Mouse (Mus musculus) spleen, adult 12 weeks (tissue): ENCODE data around the gene Btg2.

Experiments
- DNase-seq: peaks from one replicate; pipeline ENCODE4 v3.0.0; 2022; ENCODE audit warnings: low spot score

Gene Btg2

DNA sequence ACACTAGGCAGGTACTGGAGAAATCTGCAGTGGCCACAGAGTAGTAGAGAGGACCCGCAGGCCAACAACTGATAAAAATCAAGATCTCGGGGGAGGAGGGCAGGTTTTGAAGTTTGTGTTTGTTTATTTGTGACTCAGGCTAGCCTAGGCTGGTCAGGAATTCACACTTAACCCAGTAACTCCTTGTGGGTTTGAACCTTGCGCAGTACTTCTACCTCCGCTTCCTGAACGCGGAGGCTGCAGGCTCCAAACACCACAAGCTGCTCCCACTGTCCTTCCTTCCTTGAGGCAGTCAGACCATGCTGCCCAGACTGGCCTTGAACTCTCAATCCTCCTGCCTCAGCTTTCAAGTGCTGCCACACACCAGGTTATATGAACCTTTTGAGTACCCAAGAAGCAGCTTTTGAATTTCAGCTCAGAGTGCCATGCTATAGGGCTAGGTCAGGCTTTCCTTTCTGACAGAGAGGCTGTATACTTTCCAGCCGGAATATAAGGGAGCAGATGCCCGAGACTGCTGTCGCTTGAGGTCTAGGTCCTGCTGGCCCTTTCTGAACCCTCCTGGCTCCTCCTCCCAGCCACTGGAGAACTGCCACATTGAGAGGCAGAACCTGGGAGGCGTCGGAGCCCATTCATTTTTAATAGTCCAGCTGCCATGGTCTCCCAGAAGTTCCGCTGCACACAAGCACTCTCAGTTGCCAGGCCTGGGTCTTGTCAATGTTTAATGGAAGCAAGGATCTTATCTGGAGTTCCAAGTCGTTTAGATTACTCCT is 19.2 kb upstream of the Btg2 start:
- no peak for DNase-seq

DNA sequence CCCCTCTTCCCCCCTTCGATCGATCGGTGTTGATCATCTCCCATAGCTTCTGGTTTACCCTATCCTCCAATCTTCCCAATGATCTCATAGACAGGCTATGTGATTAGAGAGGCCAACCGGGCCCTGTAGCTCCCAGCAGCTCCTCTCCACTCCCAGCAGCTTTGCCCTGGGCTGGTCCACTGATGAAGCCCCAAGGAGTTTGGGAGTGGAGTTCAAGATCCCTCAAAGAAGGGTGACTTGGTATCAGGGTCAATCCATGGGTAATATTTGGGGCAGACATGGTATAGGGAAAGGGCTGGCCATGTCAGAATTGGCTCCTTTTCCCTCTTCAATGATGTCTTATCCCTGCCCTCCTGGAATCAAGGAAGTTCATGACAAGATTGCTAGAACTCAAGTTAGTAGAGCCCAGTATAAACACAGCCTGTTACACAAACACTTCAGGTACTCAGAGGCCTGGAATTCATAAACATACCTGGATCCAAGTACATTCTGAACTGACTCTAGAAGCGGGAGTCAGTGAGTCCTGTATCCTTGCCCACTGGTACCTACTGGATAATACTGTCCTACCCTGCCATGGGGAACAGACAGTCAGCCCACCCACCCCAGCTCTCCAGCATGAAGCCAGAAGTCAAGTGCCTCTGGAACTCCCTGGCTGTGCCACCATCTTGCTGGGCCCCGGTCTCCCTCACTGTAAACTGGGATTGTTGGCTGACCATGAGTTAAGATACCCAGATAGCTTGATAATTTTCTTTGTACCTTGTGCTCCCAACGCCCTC is 18.3 kb upstream of the Btg2 start:
- DNase-seq: no peak

DNA sequence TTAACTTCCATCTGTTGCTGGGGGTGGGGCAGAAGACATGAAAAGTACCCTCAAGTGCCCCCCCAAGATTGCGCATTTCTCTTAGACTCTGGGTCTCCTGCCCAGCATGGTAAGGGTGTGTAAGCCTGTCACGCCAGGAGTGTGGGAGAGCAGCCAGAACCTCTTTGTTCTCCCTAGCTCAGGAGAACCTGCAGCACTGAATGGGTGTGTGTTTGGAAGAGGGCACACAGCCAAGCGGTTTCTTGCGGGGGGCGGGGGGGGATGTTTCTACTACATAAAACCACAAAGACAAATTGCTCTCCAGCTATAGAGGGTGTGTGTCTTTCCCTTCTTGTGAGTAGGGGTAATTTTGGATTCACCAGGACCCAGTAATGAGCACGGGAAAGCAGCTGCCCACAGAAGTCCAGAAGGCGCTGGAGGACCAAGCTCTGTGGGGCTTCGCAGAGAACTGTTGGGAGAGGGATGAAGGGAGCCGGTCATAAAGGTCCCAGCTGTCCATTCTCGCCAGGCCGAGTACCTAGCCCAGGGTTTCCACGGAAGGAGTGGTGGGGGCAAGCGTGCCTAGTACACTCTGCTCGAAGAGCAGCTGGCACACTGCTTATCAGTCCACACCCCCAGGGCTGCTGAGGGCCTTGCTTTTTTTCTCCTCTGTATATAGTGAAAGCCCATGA is 17.5 kb upstream of the Btg2 start:
- no peak for DNase-seq

GRCm38 (mm10) chr1:134095721-134096120 is 16.8 kb upstream of the Btg2 start:
- no peak for DNase-seq

GRCm38 (mm10) chr1:134095033-134095612 is 16.2 kb upstream of the Btg2 start:
- DNase-seq: no peak

DNA sequence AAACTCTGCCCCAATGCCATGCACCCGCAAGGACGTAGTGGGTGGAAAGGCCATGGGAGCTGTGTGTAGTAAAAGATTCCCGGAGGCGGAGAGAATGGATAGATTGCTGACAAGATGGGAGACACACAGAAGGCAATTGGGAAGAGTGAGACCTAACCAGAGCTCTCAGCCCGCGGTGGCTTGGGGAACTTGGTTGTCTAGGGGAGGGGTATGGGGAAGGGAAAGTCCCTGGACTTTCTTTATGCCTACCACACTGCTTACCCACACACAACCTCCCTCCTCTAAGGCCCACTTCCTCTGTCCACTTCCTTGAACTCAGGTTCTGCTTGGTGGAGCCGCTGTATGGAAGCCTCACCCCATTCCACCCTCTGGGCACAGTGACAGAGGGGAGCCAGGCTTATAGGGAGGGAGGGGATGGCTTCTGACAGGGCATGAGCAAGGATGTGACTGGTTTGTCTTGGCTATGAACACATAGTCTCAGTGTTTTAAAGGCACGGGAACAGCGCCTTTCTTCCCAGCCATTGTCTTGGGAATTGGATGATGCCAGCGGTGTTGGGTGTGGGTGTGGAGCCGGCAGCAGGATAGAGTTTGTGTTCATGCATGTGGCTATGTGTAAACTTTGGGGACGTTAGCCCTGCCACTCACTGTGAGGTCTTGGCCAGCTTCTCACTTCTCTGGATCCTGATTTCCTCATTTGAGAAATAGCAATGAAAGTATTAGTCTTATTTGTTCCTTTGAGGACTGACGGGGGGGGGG is 15.0 kb upstream of the Btg2 start:
- no peak for DNase-seq

DNA sequence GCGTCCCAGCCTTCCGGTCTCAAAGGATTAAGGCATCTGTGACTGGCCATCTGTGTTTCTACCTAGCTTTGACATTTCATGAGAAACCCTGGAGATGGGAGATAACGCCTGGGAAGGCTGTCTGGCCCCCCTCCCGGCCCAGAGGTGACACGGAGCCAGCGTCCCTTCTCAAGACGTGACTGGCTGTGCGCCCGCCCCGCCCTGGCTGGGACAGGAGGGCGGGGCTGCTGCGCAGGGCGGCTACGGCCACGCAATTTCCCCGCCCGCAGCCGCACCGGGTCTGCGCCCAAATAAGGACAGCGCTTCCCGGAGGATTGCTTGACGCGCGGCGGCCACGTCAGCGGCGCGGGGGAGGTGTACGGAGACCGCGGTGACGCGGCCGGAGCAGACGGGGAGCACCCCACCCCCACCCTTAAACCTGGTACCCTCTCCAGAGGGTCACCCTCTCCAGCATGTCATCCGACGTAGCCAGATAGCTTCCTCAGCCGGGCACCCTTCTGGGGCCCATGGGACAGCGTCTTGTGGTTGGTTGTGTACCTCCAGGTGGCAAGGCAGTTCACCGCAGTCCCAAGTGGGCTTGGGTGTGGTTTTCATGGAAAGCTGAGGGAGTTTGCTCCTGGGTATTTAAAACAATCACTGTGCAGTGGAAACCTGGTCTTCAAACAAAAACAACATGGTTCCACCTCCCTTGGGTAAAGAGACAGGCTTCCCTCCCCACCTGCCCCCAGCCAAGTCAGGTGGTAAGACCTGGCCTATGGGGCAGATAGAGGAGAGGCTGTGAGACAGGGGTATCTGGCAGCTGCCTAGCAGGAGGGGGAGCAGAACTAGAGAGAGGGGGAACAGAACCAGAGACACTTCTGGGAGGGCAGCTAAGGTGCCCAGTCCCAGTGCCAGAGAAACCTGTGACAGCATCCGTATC is 14.2 kb upstream of the Btg2 start:
- DNase-seq: peak; percentile 92

- no peak for DNase-seq
Observed at GRCm38 (mm10) chr1:134092368-134092767, 13.4 kb upstream of the Btg2 start.

DNA sequence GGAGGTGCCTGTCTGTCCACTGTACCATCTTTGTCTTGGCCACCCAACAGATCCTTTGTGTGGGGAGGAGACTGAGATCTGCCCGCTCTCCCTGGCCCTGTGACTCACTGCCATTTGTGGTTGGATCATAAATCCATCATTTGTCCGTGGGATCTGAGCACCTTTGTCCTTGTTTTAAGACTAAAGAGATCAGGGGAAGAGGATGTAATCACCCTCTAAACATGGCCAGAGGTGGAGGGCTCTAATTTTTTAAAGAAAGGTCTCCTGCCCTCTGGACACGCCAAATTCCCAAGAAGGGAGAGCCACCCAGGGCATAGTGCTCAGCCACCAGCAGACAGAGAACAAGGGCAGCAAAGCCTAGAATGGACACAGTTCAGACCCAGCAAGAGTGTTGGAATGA is 12.9 kb upstream of the Btg2 start:
- no peak for DNase-seq

- DNase-seq: no peak
Observed at GRCm38 (mm10) chr1:134089074-134089473, 10.2 kb upstream of the Btg2 start.

DNA sequence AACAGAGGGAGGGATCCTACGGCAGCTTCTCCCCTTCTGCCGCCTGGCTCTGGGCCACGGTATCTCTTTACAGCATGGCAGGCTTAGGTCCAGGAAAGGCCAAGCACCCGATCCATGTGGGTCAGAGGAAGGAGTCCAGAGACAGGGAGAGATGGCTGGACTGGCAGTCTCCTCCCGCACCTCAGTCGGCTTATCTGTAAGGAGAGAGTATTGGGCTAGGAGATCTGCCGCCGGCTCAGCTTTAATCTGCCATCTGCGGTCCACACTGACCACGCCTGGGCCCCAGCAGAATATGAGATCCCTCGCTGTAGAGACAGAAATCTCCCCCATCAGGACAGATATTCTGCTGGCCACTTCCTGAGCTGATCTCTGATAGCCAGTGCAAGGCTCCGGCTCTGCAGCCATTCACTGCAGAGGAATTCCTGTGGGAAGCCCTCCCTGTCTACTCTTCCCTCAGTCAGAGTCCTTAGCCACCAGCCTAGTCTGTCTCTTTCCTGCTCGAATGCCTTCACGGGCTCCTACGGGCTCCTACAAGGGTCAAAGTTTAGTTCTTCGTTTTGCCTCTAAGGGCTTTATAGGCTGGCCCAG is 8.0 kb upstream of the Btg2 start:
- no peak for DNase-seq

- DNase-seq: no peak
Observed at GRCm38 (mm10) chr1:134086017-134086416, 7.1 kb upstream of the Btg2 start.

DNA sequence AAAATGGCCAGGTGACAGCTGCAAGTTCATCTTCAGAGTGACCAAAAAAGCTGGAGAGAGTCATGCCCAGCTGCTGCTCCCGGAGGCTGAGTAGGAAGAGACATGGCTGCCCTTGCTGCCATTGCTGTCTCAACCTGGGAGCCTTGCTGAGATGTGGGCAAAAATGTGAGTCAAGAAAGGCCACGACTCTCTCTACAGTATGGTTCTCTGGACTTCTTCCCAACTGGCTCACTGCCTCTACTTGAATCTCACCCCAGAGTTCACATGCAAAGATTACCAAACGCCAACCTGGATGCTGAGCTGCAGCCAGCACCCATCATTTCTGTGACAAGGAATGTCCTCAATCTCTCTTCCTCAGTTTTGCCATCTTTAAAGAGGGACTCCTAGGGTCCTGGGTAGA is 5.2 kb upstream of the Btg2 start:
- no peak for DNase-seq

- no peak for DNase-seq
Observed at GRCm38 (mm10) chr1:134083676-134084075, 4.8 kb upstream of the Btg2 start.

DNA sequence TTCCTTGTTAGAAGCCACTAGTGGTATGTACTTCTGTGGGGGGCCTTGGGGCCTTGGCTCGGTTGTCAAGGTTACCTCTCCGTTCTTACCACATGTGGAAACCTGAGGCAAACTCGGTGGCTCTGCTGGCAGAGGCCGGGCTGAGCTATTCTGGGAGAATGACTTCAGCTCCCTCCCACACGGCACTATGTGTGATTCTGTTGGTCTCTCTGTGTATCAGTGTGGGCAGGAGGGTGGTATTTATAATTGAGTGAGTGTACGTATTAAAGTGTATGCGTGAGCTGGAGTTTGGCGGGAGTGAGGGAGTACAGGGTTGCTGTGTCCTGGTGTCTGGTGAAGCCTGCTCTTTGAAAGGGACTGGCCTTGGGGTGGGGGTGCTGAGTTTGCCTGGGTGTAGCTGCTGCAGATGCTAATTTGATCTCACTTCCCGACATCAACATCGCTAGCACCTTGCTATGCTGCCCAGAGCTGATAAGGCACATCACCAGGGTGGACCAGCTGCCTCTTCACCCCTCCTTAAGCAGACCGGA is 4.1 kb upstream of the Btg2 start:
- no peak for DNase-seq

GRCm38 (mm10) chr1:134080881-134081450 is 2.0 kb upstream of the Btg2 start:
- no peak for DNase-seq

GRCm38 (mm10) chr1:134080406-134080805 is 1.5 kb upstream of the Btg2 start:
- DNase-seq: no peak

GRCm38 (mm10) chr1:134079477-134080163 is 700 bp upstream of the Btg2 start:
- DNase-seq: no peak
